Mouse (Mus musculus) adrenal gland, adult 2 months (tissue): ENCODE results near the gene Klhl3. TPM values are rescaled to one million over a fixed set of nuclear protein-coding genes. Genes with fewer than 3 reads are reported as not detected.

Experiments used
- DNase-seq: peaks from one replicate; pipeline ENCODE4 v3.0.0; 2021
- polyA plus RNA-seq: library from polyadenylated mRNA; depleted of rRNA; stranded (reverse); fragments of >200 nt; gene quantifications from 2 replicates; pipeline ENCODE4 v1.2.3, GENCODE M21; 2012
- total RNA-seq, 2 experiments: library from RNA; stranded (reverse); gene quantifications; 2 replicates each; pipeline ENCODE4 v1.2.3; 2021

The Klhl3 gene
- total and polyA plus RNA-seq, 3 experiments = 0.86 to 3.7 (median 0.86) TPM

DNA sequence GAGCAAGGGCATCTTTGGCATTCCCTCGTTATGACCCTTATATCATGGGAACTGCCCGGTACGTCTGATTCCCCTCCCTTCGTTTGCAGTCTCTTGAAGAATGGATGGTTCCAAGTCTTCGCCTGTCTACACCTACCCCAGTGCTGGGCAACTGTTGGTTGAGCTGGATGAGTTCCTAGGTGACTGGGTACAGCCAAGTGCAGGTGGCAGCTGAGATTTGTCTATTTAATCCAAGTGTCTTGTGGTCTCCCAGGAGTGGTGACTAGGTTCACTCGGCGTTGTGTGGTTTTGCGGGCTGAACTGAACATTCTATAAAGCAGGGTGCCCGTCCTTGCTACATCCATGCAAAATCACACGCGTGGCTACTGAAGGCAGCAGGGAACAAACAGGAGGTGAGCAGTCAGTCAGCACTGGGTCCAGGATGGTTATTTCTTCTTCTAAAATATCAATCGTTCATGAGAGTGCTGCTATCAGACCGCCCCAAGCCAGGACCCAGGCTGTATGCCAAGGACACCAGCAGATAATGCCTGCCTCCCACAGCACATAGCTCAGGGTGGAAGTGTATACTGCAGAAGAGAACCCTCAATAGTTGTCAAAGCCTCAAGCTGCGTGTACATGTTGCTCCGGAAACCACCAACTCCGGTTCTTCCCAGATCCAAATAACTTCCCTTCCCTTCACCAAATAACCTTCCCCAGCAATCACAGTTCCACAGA lies 87.5 kb downstream of the Klhl3 start:
- DNase-seq = no peak

DNA sequence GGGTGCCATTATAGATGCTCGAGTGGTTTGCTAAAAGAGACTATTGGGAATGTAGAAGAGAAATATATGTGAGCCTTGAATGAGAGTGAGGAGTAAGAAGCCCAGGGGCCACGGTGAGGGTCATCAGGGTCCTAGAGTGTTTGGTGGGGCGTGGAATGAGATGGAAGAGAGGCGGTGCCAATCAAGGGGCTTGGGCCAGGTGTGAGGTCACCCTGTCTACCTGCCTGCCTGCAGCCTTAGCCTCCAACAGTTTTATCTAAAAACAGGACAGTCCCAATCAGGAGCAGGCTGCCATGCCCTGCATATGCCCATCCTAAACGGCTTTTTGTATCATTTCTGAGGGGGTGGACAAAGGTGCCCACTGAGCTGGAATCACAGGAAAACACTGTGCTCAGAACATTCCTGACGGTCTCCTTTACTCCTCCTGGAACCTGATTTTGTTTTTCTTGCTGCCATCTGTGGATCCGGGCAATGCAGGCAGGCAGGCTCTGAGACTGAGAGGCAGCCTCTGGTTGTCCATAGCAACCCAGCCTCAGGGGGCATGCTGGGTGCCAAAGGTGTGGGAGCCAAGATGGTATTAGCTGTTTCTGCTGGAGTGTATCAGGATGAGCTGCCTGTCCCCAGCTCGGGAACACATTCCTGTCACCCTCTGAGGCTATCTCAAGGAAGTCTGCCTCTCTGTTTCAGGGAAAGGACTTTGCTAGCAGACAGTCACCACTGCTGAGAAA lies 89.5 kb downstream of the Klhl3 start:
- DNase-seq = no peak

DNA sequence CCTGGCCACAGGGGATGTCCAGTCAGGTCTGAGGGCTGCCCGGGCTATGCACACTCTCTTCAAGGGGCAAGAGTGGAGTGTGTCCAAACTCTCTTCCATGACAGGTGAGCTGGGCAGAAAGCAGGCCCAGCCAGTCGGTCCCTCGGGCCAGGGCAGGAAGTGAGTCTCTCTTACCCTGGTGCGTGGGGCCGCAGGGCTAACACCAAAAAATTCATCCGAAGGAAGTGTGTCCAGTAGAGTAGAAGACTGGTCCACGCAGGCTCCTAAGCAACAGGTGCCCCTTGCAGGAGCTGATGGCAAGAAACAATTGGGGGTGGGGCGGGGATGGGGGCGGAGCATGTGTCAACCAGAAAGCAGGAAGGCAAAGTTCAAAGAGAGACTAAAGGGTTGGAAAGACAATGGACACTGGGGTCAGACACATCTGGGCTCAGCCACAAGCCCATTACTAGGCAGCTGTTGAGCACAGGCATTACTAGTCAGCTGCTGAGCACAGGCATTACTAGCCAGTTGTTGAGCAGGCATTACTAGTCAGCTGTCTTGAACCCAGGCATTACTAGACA lies 90.3 kb downstream of the Klhl3 start:
- no peak for DNase-seq

DNA sequence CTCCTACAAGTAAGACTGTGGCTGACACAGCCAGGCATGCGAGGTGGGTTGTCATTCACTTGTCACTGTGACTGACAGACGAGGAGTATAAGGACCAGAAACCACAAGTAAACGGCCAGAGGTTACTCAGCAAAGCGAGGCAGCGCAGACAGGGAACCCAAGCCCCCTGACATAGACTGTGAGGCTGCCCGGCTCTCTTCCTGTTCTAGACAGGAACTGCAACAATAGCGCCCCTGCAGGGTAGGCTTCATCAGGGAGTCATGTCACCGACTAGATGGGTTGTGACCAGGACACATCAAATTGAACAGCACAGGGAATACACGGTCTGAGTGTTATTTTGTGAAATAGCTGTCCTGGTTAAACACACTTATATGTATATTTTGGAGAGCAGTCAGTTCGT lies 93.0 kb downstream of the Klhl3 start:
- DNase-seq = no peak

DNA sequence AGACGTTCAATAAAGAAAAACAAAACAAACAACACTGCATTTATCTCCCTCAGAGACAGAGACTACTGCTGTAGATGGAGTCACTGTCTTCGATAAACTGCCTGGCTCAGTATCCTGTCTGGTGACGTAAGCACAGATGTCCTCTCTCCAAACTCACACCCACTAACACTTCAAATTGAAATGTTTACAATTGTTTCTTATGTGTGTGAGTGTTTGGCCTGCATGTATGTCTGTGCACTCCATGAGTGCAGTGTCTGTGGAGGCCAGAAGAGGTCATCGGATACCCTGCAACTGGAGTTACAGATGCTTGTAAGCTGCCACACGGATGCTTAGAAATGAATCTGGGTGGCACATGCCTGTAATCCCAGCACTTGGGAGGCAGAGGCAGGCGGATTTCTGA lies 96.1 kb downstream of the Klhl3 start:
- no peak for DNase-seq

DNA sequence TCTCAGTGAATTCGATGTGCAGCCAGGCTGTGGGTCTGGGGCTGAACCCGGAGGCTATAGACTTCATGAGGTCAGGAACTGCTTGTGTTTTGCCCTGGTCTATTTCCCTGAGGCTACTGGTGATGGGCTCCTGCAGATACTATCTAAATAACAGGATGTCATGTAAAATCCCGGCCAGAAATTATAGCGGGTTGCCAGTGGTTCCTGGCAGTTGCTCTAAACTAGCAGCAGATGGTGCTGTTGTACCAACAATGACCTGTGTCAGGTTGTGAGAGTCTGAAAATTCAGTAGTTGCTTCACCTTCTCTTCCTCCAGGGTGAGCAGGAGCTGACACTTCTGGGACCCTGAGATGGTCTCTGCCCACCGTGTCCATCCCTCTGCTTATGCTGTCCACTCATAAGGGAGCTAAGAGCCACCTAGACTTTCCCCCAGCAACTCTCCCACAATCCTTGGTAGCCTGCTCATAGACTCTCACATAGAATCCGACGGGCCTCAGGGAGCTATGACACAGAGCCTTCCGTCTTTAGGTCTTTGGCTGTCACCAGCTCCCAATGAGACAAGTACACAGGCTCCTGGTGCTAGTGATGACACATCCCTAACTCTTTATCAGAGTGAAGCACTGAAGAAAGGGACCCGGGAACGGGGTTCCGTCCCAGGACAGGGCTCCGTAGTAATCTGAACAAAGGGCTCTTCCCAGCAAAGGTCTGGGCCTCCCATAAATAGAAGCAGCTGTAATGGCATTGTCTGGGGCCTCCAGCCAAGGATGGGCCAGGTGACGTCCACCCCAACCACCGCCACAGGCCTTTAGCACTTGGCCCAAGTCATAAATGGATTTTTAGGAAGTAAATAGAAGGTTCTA lies 101.1 kb downstream of the Klhl3 start:
- DNase-seq = peak; percentile 52

DNA sequence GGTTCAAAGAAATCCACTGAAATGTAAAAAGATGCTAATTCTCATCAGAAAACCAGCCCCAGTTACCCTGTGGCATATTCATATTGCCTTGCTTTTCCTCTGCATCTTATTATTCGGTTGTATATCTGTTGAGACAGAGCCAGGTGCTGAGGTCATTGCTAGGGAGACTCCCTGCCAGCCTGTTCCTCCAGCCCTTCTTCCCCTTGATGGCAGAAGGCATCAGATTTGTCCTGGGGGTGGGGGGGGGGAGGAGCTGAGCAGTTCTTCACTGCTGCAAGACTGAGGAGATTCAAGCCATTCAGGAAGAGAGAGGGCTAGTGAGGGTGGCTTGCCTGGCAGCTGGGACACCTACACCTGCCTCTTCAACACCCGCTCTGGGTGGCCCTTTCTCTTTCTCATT lies 101.9 kb downstream of the Klhl3 start:
- DNase-seq = no peak

DNA sequence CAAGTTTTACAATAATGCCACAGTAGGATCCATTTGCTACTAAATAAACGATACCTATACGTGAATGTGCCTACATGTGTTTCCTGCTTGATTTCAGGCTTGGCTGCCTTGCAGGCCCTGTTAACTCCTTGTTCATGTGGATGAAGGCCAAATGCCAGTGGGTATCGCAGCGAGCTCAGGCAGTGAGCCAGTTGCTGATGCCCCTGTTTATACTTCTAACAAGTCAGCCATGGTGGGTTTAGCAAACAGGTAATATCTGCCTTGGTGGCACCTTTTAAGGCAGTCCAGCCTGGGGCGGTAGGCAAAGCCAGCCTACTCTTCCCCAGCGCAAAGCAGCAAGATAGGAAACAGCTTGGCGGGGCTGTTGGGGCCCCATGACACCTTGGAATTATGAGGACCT lies 103.0 kb downstream of the Klhl3 start:
- no peak for DNase-seq

DNA sequence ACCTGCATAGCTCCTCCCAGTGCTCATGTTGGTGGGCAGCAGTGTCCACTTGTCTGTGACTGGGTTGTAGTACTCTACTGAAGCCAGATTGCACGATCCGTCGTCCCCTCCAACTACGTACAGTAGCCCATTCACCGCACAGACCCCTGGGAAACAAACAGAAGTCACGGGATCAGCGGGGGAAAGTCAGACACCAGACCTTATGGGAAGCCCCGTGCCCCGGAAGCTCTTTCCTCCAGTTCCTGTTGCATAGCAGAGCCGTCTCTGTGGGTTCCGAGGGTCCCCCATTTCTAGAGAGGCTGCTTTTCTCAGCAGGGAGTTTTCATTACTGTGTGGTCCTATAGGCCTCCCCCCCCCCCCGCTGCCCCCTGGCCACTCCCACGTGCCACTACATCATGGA lies 104.1 kb downstream of the Klhl3 start:
- no peak for DNase-seq

DNA sequence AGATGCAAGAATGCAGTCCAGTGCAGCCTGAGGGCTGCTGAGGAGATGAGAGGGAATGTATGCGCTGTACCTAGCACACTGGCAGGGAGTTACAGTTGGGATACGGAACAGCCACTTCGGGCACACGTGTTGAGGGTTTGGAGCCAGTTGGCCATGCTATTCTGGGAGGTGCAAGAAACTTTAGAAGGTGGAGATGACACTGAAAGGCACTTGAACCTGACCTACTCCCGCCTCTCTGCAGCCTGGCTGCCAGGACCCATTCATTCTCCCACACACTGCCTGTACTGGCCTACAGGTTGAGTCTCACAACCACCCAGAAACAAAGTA lies 105.4 kb downstream of the Klhl3 start:
- DNase-seq = no peak

DNA sequence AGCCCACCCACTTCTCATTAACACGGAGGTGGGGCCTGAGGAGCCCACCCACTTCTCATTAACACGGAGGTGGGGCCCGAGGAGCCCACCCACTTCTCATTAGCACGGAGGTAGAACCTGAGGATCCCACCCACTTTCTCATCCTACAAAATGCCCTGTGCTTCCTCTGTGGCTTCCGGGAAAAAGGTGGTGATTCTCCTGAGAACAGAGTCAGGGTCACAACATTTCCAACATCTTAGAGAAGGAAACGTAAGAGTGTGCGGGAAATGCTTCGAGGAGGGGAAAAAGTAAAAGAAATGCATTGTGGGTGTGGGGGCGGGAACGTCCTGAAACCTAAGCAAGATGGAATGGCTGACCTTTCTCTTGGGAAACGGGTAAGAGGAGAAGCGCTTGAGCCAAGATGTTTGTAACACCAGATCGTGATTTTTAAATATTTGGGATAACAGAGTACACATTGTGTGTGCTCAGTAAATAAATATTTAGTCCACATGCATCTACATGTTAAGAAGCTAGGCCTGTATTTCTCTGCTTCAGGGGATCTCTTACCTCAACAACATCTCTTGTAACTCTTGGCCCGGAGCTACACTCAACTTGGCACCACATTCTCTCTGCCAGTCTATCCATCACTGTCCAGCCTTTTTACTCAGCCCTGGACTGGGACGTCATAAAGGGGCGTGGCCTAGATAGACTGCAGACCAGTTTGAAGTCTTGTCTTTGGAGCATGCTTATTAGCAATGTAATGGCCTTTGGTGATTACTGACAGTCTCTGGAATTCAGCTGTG lies 105.9 kb downstream of the Klhl3 start:
- DNase-seq = peak; percentile 66

DNA sequence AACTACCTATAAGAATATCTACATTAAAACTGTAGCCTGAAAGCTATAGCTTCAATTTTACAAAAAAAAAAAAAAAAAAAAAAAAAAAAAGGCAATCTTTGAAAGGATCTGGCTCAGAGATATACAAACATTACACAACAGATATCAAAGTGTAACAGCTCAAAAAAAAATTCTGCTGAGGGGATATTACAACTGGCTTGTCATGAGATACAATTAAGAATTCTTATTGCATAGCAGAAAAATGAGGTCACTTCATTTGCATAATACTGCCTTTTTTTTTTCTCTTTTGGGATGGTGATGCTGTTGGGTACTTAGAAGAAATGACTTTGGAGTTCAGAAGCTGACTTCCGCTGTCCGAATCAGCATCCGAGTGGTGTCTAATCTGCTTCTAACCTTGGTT lies 111.6 kb downstream of the Klhl3 start:
- no peak for DNase-seq

DNA sequence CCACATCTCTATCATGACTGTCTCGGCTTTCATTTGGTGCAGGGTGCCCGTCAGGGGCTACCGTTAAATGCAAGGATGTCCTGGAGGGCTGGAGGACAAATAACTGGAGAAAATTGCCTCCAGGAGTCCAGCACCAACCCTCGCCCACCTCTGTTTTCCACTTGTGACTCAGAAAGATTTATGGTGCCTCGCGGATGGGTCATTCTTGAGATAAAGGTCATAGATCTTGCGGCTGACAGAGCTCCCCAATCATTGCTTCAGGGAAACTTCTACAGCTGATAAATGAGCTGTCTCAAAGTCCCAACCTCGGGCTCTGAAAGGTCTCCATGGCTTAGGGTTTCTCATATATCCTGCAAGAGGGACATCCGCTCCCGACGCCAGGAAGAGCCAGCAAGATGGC lies 116.9 kb downstream of the Klhl3 start:
- peak; percentile 74 for DNase-seq

DNA sequence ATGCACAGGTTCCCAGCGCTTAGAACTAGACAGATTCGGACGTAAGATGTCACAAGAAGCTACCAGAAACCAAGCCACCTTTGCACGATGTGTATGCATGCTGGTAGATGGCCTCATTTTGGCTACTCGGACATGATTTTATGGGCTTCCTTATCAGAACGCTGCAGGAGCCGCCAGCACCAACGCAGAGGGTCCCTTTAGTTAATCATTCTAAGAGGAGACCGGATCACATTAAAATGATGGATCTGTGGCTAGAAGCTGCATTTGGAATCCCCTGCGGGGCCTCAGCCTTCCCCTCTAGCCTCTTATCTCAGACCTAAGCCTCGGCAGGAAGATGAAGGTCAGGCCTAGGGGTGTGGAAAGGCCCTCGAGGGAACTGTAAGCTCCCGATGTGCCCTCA lies 117.5 kb downstream of the Klhl3 start:
- DNase-seq = no peak

DNA sequence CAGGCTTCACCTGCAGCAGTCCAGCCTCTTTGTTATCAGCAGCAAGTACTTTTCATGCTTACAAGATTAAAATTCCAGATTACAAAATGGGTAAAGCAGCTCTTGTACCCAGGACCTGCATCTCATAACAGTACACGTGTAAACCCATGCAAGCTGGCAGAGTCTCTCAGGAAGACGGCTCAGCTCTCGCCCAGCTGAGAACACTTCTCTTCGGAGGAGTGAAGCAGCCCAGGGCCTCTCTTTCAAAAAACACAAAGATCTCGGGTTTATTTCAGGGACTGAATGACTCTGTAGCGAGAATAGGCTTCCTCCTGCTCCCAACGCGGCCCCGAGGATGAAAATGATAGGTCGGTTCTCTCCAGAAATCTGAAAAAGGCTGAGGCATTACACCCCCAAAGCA lies 128.8 kb downstream of the Klhl3 start:
- no peak for DNase-seq

DNA sequence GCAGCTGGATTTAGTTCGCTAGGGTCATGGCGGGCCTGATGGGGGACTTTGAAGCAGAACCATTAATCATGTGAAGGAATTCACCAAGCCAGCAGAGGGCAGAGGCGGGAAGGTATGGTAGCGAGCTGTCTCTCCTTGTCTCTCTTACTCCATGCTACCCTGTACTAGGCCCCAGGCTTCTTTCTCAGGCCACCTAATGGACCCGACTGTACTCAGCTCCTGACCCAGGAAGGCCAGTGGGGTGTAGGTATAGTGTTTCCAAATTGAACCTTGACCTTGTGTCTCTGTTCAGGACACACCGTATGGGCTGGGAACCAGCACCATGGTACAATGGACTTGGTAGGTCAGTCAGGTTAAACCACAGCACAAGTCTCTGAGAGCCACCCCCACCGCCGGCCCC lies 129.2 kb downstream of the Klhl3 start:
- no peak for DNase-seq

DNA sequence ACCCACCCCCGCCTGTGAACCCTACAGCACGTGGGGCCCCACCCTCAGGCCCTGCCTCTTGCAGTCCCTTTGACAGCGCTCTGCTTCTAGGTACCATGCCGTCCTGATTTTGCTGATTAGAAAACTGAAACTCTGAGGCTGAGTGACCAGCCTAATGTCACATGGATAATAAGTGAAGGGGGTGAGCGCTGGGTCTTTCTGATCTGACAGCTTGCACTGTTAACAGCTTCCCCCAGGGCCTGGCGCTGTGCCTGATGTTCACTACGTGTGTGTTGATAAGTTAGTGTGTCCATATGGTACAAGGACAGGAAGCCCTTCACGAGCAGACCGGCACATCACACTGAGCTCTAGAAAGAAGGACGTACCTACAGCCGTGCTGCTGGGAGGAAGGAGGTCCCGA lies 130.1 kb downstream of the Klhl3 start:
- DNase-seq = no peak

DNA sequence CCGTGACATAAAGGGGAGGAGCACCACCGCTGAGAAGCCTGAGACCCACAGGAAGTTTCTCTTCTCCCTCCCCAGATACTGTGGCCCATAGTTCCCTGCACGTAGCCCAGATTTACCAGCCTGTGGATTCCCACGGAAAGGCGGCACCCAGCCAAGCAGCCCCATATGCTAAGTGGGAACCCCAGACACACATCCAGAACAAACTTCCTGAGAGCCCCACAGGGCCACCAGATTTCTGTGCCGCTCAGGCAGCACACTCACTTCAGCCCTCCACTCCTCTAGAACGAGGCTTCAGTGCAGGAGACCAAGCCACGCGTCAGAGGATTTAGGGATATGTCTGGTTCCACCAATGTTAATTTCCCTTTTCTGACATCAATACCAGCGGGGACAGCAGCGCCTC lies 130.5 kb downstream of the Klhl3 start:
- no peak for DNase-seq

DNA sequence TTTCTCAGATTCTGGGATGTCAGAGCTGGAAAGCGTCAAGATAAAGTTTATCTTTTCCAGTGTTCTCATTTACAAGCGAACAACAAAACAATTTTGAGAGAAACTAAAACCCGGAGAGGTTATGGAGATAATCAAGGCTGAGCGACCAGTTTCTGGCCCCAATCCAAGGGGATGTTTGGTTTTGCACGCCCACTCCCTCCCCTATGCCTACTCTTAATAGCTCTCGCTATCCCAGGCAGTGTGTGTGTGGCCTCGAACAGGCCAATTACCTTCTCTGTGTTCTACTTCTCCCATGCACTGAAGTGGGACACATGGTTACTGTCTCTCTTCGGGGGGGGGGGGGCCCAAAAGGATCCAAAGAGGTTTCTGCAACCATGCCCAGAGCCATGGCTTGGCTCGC lies 132.7 kb downstream of the Klhl3 start:
- DNase-seq = no peak

DNA sequence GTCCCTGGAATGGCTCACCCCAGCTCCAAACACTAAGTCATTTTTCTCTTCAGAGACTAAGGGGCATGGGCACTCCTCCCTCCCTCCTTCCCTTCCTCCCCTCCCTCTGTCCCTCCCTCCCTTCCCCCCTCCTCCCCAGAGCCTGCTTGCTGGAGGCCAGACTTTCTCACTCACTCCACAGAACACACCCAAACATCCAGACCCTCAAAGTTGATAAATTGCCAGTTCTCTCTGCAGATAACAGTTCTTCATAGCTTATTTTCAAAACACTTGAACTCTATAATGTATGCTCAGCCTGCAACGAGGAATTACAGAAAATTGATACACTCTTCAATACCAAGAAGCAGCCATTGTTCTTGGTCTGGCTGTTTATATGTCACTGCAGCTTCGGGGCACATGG lies 133.3 kb downstream of the Klhl3 start:
- no peak for DNase-seq

DNA sequence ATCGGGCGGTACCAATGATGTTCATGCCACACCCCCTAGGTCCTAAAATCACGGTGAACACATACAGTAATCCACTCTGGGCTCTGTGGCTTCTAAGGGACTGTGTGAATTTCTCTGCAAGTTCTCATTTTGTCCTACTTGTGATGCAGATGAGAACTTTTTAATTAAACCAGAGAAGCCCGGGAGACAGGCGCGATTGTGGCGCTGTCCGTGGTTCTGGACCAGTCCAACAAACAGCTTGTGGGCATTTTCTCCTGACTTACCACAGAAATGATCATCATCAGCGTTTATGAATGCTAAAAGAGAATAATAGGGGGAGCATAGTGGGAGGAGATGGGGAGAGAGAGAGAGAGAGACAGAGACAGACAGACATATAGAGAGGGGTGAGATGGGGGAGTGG lies 134.5 kb downstream of the Klhl3 start:
- DNase-seq = no peak

DNA sequence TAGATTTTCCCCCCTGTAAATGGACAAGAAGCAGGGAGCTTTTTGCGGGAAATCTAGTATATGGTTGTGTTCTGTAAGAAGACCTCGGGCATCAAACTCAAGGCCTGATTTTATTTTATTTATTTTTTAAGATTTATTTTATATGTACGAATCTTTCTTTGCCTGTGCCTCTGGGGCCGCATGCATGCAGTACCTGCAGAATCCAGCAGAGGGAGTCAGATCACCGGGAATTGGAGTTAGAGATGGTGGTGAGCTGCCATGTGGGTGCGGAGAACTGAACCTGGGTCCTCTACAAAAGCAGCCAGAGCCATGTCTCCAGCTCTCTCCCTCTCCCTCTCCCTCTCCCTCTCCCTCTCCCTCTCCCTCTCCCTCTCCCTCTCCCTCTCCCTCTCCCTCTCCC lies 135.7 kb downstream of the Klhl3 start:
- DNase-seq = no peak
